Mouse (Mus musculus) telencephalon, adult 2 months (tissue): ENCODE measurements at regions not wholly inside any gene's neighbourhood (a gene's known extent, or its start where the extent isn't known, plus 50 kb on each side); places are given as distances from the start of the nearest gene placed in this dataset.
A peak's percentile ranks its signal among the peaks of the same experiment; 100 is the strongest.
"Not testable (repeated sequence)": the region's sequence is repeated elsewhere in the genome, so short reads cannot be mapped to it uniquely, and the experiment has no call there.

ENCODE experiments used
- DNase-seq: peaks from one replicate; pipeline ENCODE4 v3.0.0-alpha.2; 2011; ENCODE audit warnings: low read depth, low spot score

- DNase-seq = not testable (repeated sequence)
Observed at GRCm38 (mm10) chr9:3116311-3116710, 79.6 kb downstream of the Gm10715 start.

GRCm38 (mm10) chr9:3161181-3161580 is 124.5 kb downstream of the Gm10715 start:
- no peak for DNase-seq

GRCm38 (mm10) chr9:3184343-3184742 is 147.7 kb downstream of the Gm10715 start:
- no peak for DNase-seq

GRCm38 (mm10) chr9:3199151-3200018 is 135.6 kb upstream of the Alkbh8 start:
- no peak for DNase-seq

GRCm38 (mm10) chr9:3200019-3200347 is 135.0 kb upstream of the Alkbh8 start:
- DNase-seq = not testable (repeated sequence)

- DNase-seq = not testable (repeated sequence)
Observed at GRCm38 (mm10) chr9:3208120-3208519, 126.8 kb upstream of the Alkbh8 start.

GRCm38 (mm10) chr9:3258396-3259300 is 76.3 kb upstream of the Alkbh8 start:
- peak; percentile 87 for DNase-seq

GRCm38 (mm10) chr9:3260181-3260580 is 74.8 kb upstream of the Alkbh8 start:
- DNase-seq = peak; percentile 4

GRCm38 (mm10) chr9:3260860-3261259 is 74.1 kb upstream of the Alkbh8 start:
- no peak for DNase-seq

- no peak for DNase-seq
Observed at GRCm38 (mm10) chr9:3264467-3264866, 70.5 kb upstream of the Alkbh8 start.

- DNase-seq = not testable (repeated sequence)
Observed at GRCm38 (mm10) chr9:3280496-3280895, 54.4 kb upstream of the Alkbh8 start.

- not testable (repeated sequence) for DNase-seq
Observed at GRCm38 (mm10) chr9:3281906-3282305, 53.0 kb upstream of the Alkbh8 start.

- not testable (repeated sequence) for DNase-seq
Observed at GRCm38 (mm10) chr9:3283381-3283780, 51.6 kb upstream of the Alkbh8 start.
